Mouse (Mus musculus) macrophage (primary cell): ENCODE results near the gene Rasgrp3. TPM values are rescaled to one million over a fixed set of nuclear protein-coding genes. Genes with fewer than 3 reads are reported as not detected.
A peak's percentile ranks its signal among the peaks of the same experiment; 100 is the strongest.

Experiments used
- H3K27ac ChIP-seq: fragments of 350-480 bp; formaldehyde crosslinking; 2 replicates; pipeline ENCODE4 v1.9.0; 2021
- H3K36me3 ChIP-seq: fragments of 350-480 bp; formaldehyde crosslinking; 2 replicates; pipeline ENCODE4 v1.9.0; 2021; ENCODE audit errors: inconsistent target
- H3K4me3 ChIP-seq: fragments of 350-480 bp; formaldehyde crosslinking; 2 replicates; pipeline ENCODE4 v1.9.0; 2021; ENCODE audit errors: inconsistent target
- H3K79me2 ChIP-seq: fragments of 350-480 bp; formaldehyde crosslinking; 2 replicates; pipeline ENCODE4 v1.9.0; 2021; ENCODE audit errors: inconsistent target
- WGBS: methylation state at CpG from one replicate; pipeline ENCODE4 v1.1.7; 2026; ENCODE audit warnings: inconsistent platforms; ENCODE audit not compliant: missing documents; 5-methylcytosine and 5-hydroxymethylcytosine counted together
- polyA plus RNA-seq: library from polyadenylated mRNA; stranded (reverse); fragments of 250-400 nt; gene quantifications from 3 replicates; pipeline ENCODE4 v1.2.4, GENCODE M21; 2018; ENCODE audit warnings: inconsistent platforms
- total RNA-seq, 78 experiments: library from RNA; depleted of rRNA; stranded (reverse); fragments of 250-400 nt; gene quantifications; 1 replicate in 9 of 78; 2 replicates in 24 of 78; 3 replicates in 43 of 78; 4 replicates in 2 of 78; pipeline ENCODE4 v1.2.4; 2018; ENCODE audit warnings: inconsistent platforms in 56 of 78

Gene Rasgrp3
- 10 to 100 TPM in 10 of 26 experiments, 1 to 10 TPM in 13, under 1 TPM in 3; 0.28 to 56.1 (median 3.7) TPM for total RNA-seq (2018; cell fraction: chromatin; rRNA removed)
- total RNA-seq (2018; cell fraction: cytosol; rRNA removed): 10 to 100 TPM in 11 of 26 experiments, 1 to 10 TPM in 14, under 1 TPM in 1; 0.82 to 22.1 (median 5.2) TPM
- 10 to 100 TPM in 8 of 26 experiments, 1 to 10 TPM in 15, under 1 TPM in 3; 0.52 to 32.4 (median 6.2) TPM for total RNA-seq (2018; cell fraction: nucleus; rRNA removed)
- 7.1 to 11.4 TPM (median 9.7 TPM) in 3 replicates for polyA plus RNA-seq

DNA sequence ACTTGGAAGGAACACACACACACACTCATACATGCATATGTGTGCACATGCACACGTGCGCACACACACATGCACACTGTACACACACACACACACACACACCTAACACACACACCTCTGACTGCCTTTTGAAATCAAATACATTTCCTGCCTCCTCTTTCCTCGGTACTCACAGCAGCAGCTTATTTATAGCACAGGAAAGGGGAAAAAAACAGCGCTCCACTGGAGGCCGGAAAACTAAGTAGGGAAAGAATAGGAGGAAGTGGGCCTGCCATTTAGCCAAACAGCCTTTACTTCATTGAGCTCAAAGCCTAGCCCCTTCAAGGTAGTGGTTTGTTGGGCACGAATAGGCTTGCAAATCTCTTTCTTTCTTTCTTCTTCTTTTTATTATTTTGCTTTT is at the start of gene Rasgrp3:
TSS of gene Rasgrp3 (plus strand) at position 298 of the 400 bp plus-strand sequence.
- peak within 1 kb of the TSS; percentile 24 for H3K4me3 ChIP-seq
- peaks cover 36% of the 10 kb centered on the region for H3K79me2 ChIP-seq
- WGBS: 28% methylated on average over 6 of the region's 6 CpGs
- H3K36me3 ChIP-seq: no peaks in the 10 kb centered on the region
- peak within 1 kb of the TSS; percentile 85 for H3K27ac ChIP-seq

- H3K79me2 ChIP-seq: no peaks in the 10 kb centered on the region
- 83% methylated on average over 4 of the region's 4 CpGs for WGBS
- no peak overlapping the region for H3K27ac ChIP-seq
- no peaks in the 10 kb centered on the region for H3K36me3 ChIP-seq
- no peak overlapping the region for H3K4me3 ChIP-seq
Measured at GRCm38 (mm10) chr17:75388402-75388801, 47.3 kb upstream of the Rasgrp3 start.

DNA sequence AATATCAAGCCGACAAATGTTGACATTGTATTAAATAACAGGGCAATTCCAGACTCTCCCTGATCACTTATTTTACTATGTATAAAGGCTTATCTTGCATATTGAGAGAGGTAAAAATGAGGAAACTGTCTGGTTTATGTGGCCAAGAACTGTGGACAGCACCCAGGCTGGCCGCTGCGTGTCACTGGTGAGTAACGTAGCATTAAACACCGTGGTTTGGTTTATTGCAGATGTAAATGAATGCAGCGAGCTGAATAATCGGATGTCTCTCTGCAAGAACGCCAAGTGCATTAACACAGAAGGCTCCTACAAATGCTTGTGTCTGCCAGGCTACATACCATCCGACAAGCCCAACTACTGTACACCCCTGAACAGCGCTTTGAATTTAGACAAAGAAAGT is 45.6 kb upstream of the Rasgrp3 start:
- 79% methylated on average over 9 of the region's 10 CpGs for WGBS
- H3K27ac ChIP-seq: no peak overlapping the region
- no peaks in the 10 kb centered on the region for H3K36me3 ChIP-seq
- H3K79me2 ChIP-seq: no peaks in the 10 kb centered on the region
- no peak overlapping the region for H3K4me3 ChIP-seq

GRCm38 (mm10) chr17:75391429-75392192 is 44.1 kb upstream of the Rasgrp3 start:
- Histone ChIP-seq H3K36me3 (no peaks in the 10 kb centered on the region), H3K79me2 (no peaks in the 10 kb centered on the region), H3K27ac (no peak overlapping the region), H3K4me3 (no peak overlapping the region)
- WGBS: 70% methylated on average over 6 of the region's 6 CpGs

GRCm38 (mm10) chr17:75406405-75406804 is 29.3 kb upstream of the Rasgrp3 start:
- Histone ChIP-seq H3K27ac (no peak overlapping the region), H3K4me3 (no peak overlapping the region), H3K36me3 (no peaks in the 10 kb centered on the region), H3K79me2 (no peaks in the 10 kb centered on the region)
- 51% methylated on average over 4 of the region's 4 CpGs for WGBS

DNA sequence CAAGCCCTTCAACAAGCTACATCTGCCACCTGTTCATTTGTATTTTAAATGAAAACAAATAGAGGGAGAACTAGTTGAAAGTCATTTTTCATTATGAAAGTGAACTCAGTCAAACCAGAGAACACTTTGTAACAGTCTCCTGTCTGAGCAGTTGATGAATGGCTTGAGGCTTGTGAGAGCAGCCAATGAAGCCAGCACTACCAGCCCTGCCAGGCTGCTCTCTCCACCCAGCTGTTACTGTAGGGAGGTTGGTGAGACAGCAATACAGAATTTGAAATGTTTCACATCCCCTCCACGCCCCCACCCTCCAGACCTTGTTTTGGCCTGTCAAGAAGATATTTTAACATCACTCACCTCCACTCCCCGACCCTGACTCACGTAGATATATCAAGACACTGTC is 18.8 kb upstream of the Rasgrp3 start:
- Histone ChIP-seq H3K27ac (no peak overlapping the region), H3K4me3 (no peak overlapping the region), H3K36me3 (no peaks in the 10 kb centered on the region), H3K79me2 (no peaks in the 10 kb centered on the region)
- 55% methylated on average over 3 of the region's 3 CpGs for WGBS

DNA sequence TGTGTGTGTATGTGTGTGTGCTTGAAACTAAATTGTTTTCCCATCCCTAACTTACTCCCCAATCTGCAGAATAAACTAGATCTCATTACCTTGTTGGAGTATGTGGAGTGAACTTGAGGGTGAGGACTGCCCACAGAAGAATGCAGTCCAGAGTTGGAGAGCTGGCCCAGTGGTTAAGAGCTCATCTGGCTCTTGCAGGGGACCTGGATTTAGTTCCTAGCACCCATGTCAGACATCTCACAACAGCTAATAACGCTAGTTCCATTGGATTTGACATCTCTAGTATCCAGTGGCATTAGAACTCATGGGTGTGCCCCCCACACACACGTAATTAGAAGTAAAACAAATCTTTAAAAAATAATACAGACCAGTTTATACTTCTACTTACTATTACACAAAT is 1.5 kb upstream of the Rasgrp3 start:
- no peaks in the 10 kb centered on the region for H3K36me3 ChIP-seq
- H3K4me3 ChIP-seq: no peak overlapping the region
- H3K79me2 ChIP-seq: peaks cover 24% of the 10 kb centered on the region
- H3K27ac ChIP-seq: no peak overlapping the region
- 100% methylated on average over 2 of the region's 2 CpGs for WGBS

- 84% methylated on average over 3 of the region's 3 CpGs for WGBS
- H3K4me3 ChIP-seq: no peak overlapping the region
- peaks cover 31% of the 10 kb centered on the region for H3K79me2 ChIP-seq
- no peak overlapping the region for H3K27ac ChIP-seq
- no peaks in the 10 kb centered on the region for H3K36me3 ChIP-seq
Measured at GRCm38 (mm10) chr17:75434871-75435270, 825 bp upstream of the Rasgrp3 start.

DNA sequence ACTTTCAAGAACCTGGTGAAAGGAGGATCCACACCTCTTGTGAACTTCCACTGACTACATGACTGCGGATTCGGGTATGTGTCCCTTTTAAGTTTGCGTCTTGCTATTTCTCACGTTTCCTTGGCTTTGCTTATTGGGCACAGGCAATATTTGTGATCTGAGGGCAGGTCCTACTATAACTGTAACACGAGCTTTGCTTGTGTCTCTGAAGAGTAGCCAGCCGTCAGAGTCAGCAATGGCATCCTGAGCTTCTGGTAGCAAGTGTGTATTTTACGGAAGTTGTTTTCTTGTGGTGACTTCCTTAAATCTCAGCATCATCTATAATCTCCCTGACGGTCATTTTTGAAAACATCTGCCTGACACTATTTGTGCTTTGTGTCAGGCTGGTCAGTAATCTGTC is 399 bp downstream of the Rasgrp3 start:
- peak overlapping the region; percentile 24 for H3K4me3 ChIP-seq
- WGBS: 26% methylated on average over 8 of the region's 8 CpGs

GRCm38 (mm10) chr17:75436819-75437218 is 1.1 kb downstream of the Rasgrp3 start:
- Histone ChIP-seq H3K79me2 (peaks cover 48% of the 10 kb centered on the region), H3K4me3 (peak overlapping the region; percentile 24), H3K27ac (peak overlapping the region; percentile 85), H3K36me3 (no peaks in the 10 kb centered on the region)
- WGBS: 36% methylated on average over 6 of the region's 6 CpGs

More for the DNA sequence above, 399 bp downstream of the Rasgrp3 start:
- Histone ChIP-seq H3K79me2 (peaks cover 41% of the 10 kb centered on the region), H3K27ac (peak overlapping the region; percentile 85), H3K36me3 (no peaks in the 10 kb centered on the region)

DNA sequence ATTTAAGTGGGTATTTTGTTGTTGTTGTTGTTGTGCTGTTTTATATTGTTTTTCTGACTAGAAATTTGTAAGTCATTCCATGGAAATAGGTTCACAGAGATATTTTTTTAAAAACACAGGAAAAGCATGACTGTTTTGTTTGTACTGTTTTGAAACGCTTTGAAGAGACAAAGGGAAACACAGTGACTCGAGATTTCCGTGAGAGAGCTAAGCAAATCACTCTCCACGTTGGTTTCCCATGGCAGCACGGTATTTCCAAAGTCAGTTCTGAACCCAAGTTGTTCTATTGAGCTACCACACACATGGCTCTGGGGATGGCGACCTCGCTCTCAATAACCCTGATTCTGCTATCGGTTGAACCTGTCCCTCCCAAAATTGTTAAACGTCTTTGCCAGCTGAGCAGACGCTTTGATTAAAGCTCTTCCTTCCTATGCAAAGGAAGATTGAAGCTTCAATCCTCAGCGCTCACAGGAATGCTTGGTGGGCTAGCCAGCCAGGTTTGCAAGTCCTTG is 1.6 kb downstream of the Rasgrp3 start:
- H3K36me3 ChIP-seq: no peaks in the 10 kb centered on the region
- H3K27ac ChIP-seq: peak overlapping the region; percentile 85
- peak overlapping the region; percentile 24 for H3K4me3 ChIP-seq
- WGBS: 60% methylated on average over 11 of the region's 11 CpGs
- peaks cover 53% of the 10 kb centered on the region for H3K79me2 ChIP-seq

DNA sequence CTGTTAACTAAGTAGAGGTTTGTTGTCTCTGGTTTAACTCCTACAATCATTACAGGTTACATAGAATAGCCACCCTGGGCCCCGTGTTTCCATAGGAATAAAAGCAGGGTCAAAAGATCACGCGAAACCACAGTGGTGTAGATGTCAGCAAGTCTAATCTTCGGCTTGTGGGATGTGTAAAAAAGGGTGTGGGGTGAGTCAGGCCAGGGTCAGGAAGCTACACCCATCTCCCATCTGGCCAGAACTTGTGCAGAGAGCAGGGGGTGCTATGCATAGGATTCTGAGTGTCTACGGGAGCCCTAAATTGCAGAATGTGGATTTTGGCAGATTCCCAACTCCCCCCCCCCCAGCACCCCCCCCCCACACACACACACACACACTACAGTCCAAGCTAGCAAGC is 2.5 kb downstream of the Rasgrp3 start:
- no peaks in the 10 kb centered on the region for H3K36me3 ChIP-seq
- no peak overlapping the region for H3K4me3 ChIP-seq
- peaks cover 56% of the 10 kb centered on the region for H3K79me2 ChIP-seq
- peak overlapping the region; percentile 85 for H3K27ac ChIP-seq
- 69% methylated on average over 4 of the region's 5 CpGs for WGBS

DNA sequence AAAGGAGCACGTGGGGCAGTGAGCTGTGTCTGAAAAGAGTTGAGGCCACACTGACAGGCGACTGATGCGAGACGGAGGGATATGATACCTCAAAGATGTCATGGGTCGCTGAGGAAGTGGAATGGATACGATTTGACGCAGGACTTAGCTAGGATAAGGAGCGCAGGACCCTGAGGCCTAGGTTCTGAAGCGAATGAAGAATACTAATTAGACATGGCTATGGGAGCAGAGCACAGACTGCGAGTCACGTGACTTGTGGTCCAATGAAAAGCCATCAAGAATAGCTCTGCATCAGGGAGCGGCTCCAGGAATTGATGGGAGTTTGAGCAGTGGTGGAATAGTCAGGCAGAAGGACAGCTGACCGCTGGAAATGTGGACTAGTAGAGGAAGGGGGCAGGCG is 3.4 kb downstream of the Rasgrp3 start:
- H3K27ac ChIP-seq: no peak overlapping the region; the same call in 1 of the 2 replicates

DNA sequence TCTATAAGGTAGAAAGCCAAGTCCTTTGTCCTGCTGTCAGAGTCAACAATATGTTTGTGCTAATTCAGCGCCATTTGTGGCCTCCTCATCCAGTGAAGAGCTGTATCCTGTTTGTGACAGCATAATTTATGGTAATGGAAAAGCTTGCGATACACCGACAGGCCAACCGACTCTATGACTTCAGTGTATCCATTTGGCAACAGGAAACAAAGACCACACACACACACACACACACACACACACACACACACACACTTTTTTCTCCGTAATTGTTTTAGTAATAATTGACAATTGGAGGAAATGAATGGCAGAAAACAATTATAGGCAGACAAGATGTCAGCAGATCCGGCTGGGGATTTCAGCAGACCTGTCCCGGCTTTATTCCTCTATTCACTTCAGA is 4.9 kb downstream of the Rasgrp3 start:
- WGBS: 38% methylated on average over 6 of the region's 7 CpGs
- peaks cover 76% of the 10 kb centered on the region for H3K79me2 ChIP-seq
- no peaks in the 10 kb centered on the region for H3K36me3 ChIP-seq
- no peak overlapping the region for H3K4me3 ChIP-seq
- peak overlapping the region; percentile 10; the same call in 1 of the 2 replicates for H3K27ac ChIP-seq

More for the DNA sequence above, 3.4 kb downstream of the Rasgrp3 start:
- no peak overlapping the region for H3K4me3 ChIP-seq
- H3K79me2 ChIP-seq: peaks cover 65% of the 10 kb centered on the region
- WGBS: 94% methylated on average over 13 of the region's 14 CpGs
- H3K36me3 ChIP-seq: no peaks in the 10 kb centered on the region

DNA sequence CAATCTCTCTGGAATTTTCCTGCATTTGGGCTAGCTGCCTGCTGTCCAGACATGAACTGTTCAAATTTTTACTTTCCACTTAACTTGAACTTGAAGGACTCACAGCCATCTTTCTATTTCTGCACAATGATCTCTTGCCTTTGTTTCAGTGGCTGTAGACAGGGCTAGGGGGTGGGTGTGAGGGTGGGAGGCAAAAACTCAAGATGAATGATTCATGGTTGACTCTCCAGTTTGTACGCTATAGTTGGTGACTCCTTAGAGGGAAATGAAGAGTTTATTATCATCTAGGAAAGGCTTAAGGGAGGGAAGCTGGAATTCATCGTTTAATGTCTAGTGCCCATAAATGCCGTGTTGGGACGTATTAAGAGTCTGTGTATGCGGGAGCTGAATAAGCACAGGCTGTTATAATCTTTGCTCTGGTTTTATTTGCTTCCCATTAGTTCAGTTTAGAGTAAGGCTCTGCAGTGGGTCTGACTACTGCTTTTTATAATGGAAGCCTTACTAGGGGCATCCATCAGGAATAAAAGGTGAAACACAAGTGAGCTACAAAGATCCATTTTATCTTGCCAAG is 5.6 kb downstream of the Rasgrp3 start:
- H3K79me2 ChIP-seq: peaks cover 81% of the 10 kb centered on the region
- H3K36me3 ChIP-seq: no peaks in the 10 kb centered on the region

More for the DNA sequence above, 5.6 kb downstream of the Rasgrp3 start:
- 93% methylated on average over 5 of the region's 5 CpGs for WGBS
- Histone ChIP-seq H3K4me3 (no peak overlapping the region), H3K27ac (0 out of 2 replicates have a peak overlapping the region, but pooled peaks have one; percentile 10)
